Mouse (Mus musculus): Measurements from ENCODE around the gene Cnksr2. TPM values are rescaled to one million over a fixed set of nuclear protein-coding genes. Genes with fewer than 3 reads are reported as not detected.
A peak's percentile ranks its signal among the peaks of the same experiment; 100 is the strongest.

The Cnksr2 gene
- 1 to 10 TPM; 1.1 to 1.5 TPM for total RNA-seq (2021)
- long read RNA-seq, experiment 1, partial matches to known transcripts, result 1 of 1 reads
- long read RNA-seq, experiment 1, other reads (novel, unspliced or antisense), result 0 of 1 reads
- long read RNA-seq, experiment 2, partial matches to known transcripts, result 0 of 1 reads
- long read RNA-seq, experiment 2, other reads (novel, unspliced or antisense), result 1 of 1 reads

GRCm38 (mm10) chrX:158043057-158043843, at the start of gene Cnksr2:
Cnksr2 (minus strand) TSS chrX:158043294.
- DNase-seq (ENCODE audit: low spot score in 2 of 2), result peak; percentile 10 to 17

DNA sequence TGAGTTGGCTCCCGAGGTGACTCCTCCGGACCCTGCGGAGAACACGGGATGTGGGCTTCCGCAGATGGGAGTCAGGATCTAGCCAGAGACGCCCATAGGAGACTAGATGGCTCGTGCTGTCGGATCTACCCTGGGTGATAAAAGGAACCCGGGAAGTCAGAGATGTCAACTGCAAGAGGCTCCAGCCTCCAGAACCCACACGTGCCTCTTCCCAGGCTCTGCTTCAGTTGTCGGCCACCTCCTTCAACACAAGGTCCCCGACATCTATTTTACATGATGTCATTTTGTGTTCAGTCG, 698 bp upstream of the Cnksr2 start:
- DNase-seq (ENCODE audit: low spot score in 2 of 2), result no peak

DNA sequence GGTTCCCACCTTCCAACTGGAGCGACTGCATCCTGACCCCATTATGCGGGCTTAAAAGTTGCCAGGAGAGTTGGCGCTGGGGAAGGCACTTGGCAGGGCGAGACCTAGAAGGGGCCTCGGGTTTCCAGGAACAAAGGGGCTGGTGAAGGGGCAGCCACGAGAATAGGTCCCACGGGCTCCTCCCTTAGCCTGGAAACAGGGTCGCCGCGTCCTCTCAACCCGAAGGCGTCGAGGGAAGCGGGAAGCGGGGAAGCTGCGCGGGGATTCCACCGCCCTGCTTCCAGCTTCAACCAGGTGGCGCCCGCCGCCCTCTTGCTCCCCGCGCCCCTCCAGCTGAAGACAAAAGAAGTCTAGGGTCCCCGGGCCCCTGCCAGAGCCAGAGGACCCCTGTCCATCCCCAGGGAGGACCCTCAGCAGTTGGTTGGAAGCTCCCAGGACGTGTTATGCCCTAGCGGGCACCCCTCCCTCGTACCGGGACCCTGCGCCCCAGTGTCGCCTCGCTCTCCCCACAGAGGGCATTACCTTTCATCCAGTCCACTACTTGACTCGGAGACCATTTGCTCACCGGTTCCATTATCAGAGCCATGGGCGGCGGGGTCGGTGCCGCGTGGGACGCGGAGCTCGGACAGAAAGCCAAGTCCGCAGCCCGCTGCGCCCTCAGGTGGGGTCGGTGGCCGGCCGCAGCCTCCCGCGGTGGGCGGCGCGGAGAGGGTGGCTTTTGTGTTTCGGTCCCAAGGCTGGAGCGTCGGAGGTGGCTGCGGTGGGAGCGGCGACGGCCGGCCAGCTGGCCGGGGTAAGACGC, 638 bp downstream of the Cnksr2 start:
- peak; percentile 9 to 18 for DNase-seq (ENCODE audit: low spot score in 2 of 2)

GRCm38 (mm10) chrX:158041703-158042102, 1.4 kb downstream of the Cnksr2 start:
- DNase-seq (ENCODE audit: low spot score in 2 of 2), result no peak

DNA sequence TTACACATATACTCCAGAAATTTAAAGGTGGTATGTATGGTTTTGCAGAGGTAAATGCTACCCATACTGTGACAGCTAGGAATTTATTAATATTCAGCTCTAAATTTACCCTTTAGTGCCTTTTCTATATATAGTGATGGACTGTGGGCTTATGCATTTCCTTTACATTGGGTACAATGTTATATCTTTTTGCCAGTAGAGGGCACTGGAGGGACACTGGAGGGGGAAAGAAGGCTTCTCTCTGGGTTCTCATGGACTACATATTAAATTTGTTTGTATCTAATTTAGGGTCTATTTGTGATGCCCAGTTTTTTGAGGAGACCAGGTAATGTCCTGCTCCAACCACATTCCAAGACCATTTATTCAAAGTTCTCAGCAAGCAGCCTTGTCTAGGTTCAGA, 91.4 kb downstream of the Cnksr2 start:
- DNase-seq (ENCODE audit: low spot score in 2 of 2), result no peak

DNA sequence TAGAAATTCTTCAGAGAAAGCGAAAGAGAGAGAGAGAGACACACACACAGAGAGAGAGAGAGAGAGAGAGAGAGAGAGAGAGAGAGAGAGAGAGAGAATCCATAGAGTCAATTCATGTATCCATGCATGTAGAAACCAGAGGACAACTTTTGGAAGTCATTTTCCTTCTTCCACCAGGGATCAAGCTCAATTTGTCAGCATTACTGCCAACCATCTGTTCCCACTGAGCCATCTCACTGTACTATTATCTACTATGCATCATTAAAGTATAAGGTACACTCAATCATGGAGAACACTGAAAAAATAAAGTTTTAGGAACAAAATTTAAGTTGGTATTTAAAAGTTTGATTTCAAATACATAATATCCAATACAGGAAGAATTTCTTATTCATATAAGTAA, 93.8 kb downstream of the Cnksr2 start:
- no peak for DNase-seq (ENCODE audit: low spot score in 2 of 2)

GRCm38 (mm10) chrX:157945121-157945520, 98.0 kb downstream of the Cnksr2 start:
- DNase-seq (ENCODE audit: low spot score in 2 of 2), result no peak

GRCm38 (mm10) chrX:157936611-157937010, 106.5 kb downstream of the Cnksr2 start:
- DNase-seq (ENCODE audit: low spot score in 2 of 2), result no peak

GRCm38 (mm10) chrX:157920093-157920492, 123.0 kb downstream of the Cnksr2 start:
- no peak for DNase-seq (ENCODE audit: low spot score in 2 of 2)

- no peak for DNase-seq (ENCODE audit: low spot score in 2 of 2)
Measured at GRCm38 (mm10) chrX:157829983-157830382, 213.1 kb downstream of the Cnksr2 start.

- DNase-seq (ENCODE audit: low spot score in 2 of 2), result no peak
Measured at GRCm38 (mm10) chrX:157818921-157819260, 224.2 kb downstream of the Cnksr2 start.

DNA sequence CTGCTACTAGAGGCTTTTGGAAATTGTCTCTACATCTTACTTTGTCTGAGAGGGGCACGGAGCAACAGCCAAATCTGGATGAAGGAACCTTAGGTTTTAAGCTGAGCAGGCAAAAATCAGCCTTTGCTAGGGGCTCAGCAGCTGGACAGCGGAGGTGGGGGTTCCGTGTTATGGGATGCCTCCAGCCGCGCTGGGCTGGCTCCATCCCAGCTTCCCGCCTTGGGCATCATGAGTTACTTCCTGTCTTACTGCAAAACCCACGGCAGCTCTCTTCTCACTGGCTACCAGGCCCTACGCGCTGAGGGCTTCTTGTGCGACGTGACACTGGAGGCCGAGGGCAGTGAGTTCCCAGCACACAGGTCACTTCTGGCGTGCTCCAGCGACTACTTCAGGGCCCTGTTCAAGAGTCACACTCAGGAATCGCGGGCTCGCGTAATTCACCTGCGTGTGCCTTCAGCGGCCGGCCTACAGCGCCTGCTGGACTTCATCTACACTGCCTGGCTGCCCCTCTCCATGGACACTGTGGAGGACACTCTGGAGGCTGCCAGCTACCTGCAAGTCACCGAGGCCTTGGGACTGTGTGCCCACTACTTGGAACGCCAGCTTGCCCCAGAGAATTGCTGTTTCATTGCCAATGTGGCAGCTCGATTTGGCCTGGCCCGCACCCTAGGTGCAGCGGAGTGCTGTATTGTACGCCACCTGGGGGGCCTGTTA, 224.7 kb downstream of the Cnksr2 start, which contains the start of gene Klhl34:
TSS of gene Klhl34 (plus strand) at position 229 of the 714 bp plus-strand sequence.
- peak in 1 of 2 experiments; percentile 9 for DNase-seq (ENCODE audit: low spot score in 2 of 2)

- DNase-seq (ENCODE audit: low spot score in 2 of 2), result peak in 1 of 2 experiments; percentile 16
Measured at GRCm38 (mm10) chrX:157817571-157818206, 225.4 kb downstream of the Cnksr2 start.

DNA sequence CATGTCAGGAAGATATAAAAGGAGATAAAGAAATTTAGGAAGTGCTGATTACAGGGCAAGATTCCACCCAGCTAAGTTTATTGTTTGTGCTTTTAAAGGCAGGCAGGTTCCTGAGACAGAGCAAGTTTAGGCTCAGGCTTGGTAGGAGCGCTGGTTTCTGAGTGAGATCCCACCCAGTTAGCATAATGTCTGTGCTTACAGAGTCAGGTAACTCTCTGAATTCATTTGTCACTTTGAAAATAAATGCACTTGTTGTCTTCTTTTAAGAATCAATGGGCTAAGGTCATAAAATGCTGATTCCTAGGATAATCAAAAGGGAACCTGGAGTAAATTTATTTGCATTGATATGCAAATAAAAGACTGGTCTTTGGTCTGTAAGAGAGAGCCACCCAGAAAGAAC, 233.4 kb downstream of the Cnksr2 start:
- DNase-seq (ENCODE audit: low spot score in 2 of 2), result no peak

DNA sequence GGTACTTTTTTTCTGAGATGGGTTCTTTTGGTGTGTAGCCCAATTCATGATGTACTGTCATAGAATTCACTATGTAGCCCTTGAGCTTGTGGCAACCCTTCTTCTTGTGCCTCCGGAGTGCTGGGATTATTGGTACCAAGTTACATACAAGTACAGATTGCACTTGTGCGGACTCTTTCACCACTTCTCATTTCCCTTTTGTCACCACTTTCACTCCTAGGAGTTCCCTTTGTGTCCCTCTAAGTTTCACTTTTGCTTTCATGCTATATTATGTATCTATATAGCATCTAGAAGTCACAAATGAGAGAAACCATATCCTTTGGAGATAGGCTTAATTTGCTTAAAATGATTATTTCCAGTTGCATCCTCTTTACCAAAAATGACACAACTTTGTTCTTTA, 241.4 kb downstream of the Cnksr2 start:
- no peak for DNase-seq (ENCODE audit: low spot score in 2 of 2)

Other genes starting within 250 kb of the Cnksr2 start
- 1 to 10 TPM; 2.6 to 2.7 TPM for gene Klhl34, start 224.9 kb downstream of the Cnksr2 start, total RNA-seq (2021)